Mouse (Mus musculus): Measurements from ENCODE around the gene Psmf1. TPM values are rescaled to one million over a fixed set of nuclear protein-coding genes. Genes with fewer than 3 reads are reported as not detected.

Gene Psmf1
- polyA plus RNA-seq, 1 experiment, result 52.8 TPM

- DNase-seq (ENCODE audit: low read depth), result no peak
- TF ChIP-seq POLR2A (IDR thresholded peaks at IDR 0.05; ENCODE audit: borderline replicate concordance, extremely low read depth, insufficient read depth, insufficient read length, poor library complexity, severe bottlenecking), result no peak
- no peak for TF ChIP-seq CTCF (IDR thresholded peaks at IDR 0.05; ENCODE audit: borderline replicate concordance, extremely low read depth, insufficient read depth, insufficient read length)
Measured at GRCm38 (mm10) chr2:151733151-151733865, 10.7 kb downstream of the Psmf1 start.

- TF ChIP-seq CTCF (IDR thresholded peaks at IDR 0.05; ENCODE audit: borderline replicate concordance, extremely low read depth, insufficient read depth, insufficient read length) (no peak), POLR2A (IDR thresholded peaks at IDR 0.05; ENCODE audit: borderline replicate concordance, extremely low read depth, insufficient read depth, insufficient read length, poor library complexity, severe bottlenecking) (no peak)
Measured at GRCm38 (mm10) chr2:151724094-151724493, 19.9 kb downstream of the Psmf1 start.

GRCm38 (mm10) chr2:151716318-151717055 lies 27.5 kb downstream of the Psmf1 start:
- TF ChIP-seq POLR2A (IDR thresholded peaks at IDR 0.05; ENCODE audit: borderline replicate concordance, extremely low read depth, insufficient read depth, insufficient read length, poor library complexity, severe bottlenecking) (no peak), CTCF (IDR thresholded peaks at IDR 0.05; ENCODE audit: borderline replicate concordance, extremely low read depth, insufficient read depth, insufficient read length) (no peak)
- DNase-seq (ENCODE audit: low read depth), result no peak

More at GRCm38 (mm10) chr2:151724094-151724493, 19.9 kb downstream of the Psmf1 start:
- DNase-seq (ENCODE audit: low read depth), result no peak

GRCm38 (mm10) chr2:151715526-151715925 lies 28.5 kb downstream of the Psmf1 start:
- no peak for TF ChIP-seq POLR2A (IDR thresholded peaks at IDR 0.05; ENCODE audit: borderline replicate concordance, extremely low read depth, insufficient read depth, insufficient read length, poor library complexity, severe bottlenecking)
- TF ChIP-seq CTCF (IDR thresholded peaks at IDR 0.05; ENCODE audit: borderline replicate concordance, extremely low read depth, insufficient read depth, insufficient read length), result no peak
- DNase-seq (ENCODE audit: low read depth), result no peak

- no peak for DNase-seq (ENCODE audit: low read depth)
- TF ChIP-seq CTCF (IDR thresholded peaks at IDR 0.05; ENCODE audit: borderline replicate concordance, extremely low read depth, insufficient read depth, insufficient read length), result no peak
- TF ChIP-seq POLR2A (IDR thresholded peaks at IDR 0.05; ENCODE audit: borderline replicate concordance, extremely low read depth, insufficient read depth, insufficient read length, poor library complexity, severe bottlenecking), result no peak
Measured at GRCm38 (mm10) chr2:151712647-151713046, 31.3 kb downstream of the Psmf1 start.

- TF ChIP-seq POLR2A (IDR thresholded peaks at IDR 0.05; ENCODE audit: borderline replicate concordance, extremely low read depth, insufficient read depth, insufficient read length, poor library complexity, severe bottlenecking), result no peak
- TF ChIP-seq CTCF (IDR thresholded peaks at IDR 0.05; ENCODE audit: borderline replicate concordance, extremely low read depth, insufficient read depth, insufficient read length), result no peak
- DNase-seq (ENCODE audit: low read depth), result peak; percentile 59
Measured at GRCm38 (mm10) chr2:151702851-151703190, 41.2 kb downstream of the Psmf1 start.

- peak; percentile 77 for DNase-seq (ENCODE audit: low read depth)
- TF ChIP-seq POLR2A (IDR thresholded peaks at IDR 0.05; ENCODE audit: borderline replicate concordance, extremely low read depth, insufficient read depth, insufficient read length, poor library complexity, severe bottlenecking) (peak; percentile 38; the same call in 1 of the 2 replicates), CTCF (IDR thresholded peaks at IDR 0.05; ENCODE audit: borderline replicate concordance, extremely low read depth, insufficient read depth, insufficient read length) (peak; percentile 44; the same call in 1 of the 2 replicates)
Measured at GRCm38 (mm10) chr2:151702146-151702850, 41.7 kb downstream of the Psmf1 start.

- no peak for TF ChIP-seq POLR2A (IDR thresholded peaks at IDR 0.05; ENCODE audit: borderline replicate concordance, extremely low read depth, insufficient read depth, insufficient read length, poor library complexity, severe bottlenecking)
- TF ChIP-seq CTCF (IDR thresholded peaks at IDR 0.05; ENCODE audit: borderline replicate concordance, extremely low read depth, insufficient read depth, insufficient read length), result no peak
- DNase-seq (ENCODE audit: low read depth), result no peak
Measured at GRCm38 (mm10) chr2:151701231-151702145, 42.5 kb downstream of the Psmf1 start, which contains the start of gene Tmem74b. TSS of gene Tmem74b (plus strand) at chr2:151702008.

GRCm38 (mm10) chr2:151682976-151683375 lies 61.0 kb downstream of the Psmf1 start:
- DNase-seq (ENCODE audit: low read depth), result no peak
- no peak for TF ChIP-seq POLR2A (IDR thresholded peaks at IDR 0.05; ENCODE audit: borderline replicate concordance, extremely low read depth, insufficient read depth, insufficient read length, poor library complexity, severe bottlenecking)
- TF ChIP-seq CTCF (IDR thresholded peaks at IDR 0.05; ENCODE audit: borderline replicate concordance, extremely low read depth, insufficient read depth, insufficient read length), result no peak

GRCm38 (mm10) chr2:151682357-151682756 lies 61.6 kb downstream of the Psmf1 start:
- TF ChIP-seq CTCF (IDR thresholded peaks at IDR 0.05; ENCODE audit: borderline replicate concordance, extremely low read depth, insufficient read depth, insufficient read length) (peak; percentile 65; the same call in 1 of the 2 replicates), POLR2A (IDR thresholded peaks at IDR 0.05; ENCODE audit: borderline replicate concordance, extremely low read depth, insufficient read depth, insufficient read length, poor library complexity, severe bottlenecking) (no peak)
- DNase-seq (ENCODE audit: low read depth), result peak; percentile 84
